Mouse (Mus musculus): Measurements from ENCODE around the gene Mdh1. TPM values are rescaled to one million over a fixed set of nuclear protein-coding genes. Genes with fewer than 3 reads are reported as not detected.

Gene Mdh1
- total and polyA plus RNA-seq, 3 experiments = 174 to 329 (median 175) TPM

DNA sequence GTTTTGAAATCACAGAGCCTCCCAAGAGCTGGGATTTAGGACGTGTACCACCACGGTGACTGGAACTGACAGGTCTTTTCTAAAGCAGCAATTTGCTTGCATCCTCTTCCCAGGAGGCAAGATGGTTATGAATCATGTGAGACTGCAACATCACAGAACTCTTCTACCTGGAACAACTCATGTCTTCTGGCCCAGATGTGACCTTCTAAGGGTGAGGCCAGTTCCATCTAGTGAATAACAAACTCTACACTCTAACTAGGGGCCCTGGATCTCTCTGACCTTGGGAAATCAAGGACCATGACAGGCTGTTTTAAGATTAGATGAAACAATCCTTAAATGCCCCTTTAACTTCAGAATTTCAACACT, 2.1 kb downstream of the Mdh1 start:
- Histone ChIP-seq H3K36me3 (ENCODE audit: control insufficient read depth in 1 of 2, insufficient read depth in 2 of 2, low read length in 2 of 2) (peaks cover 0 to 38% of the 10 kb centered on the region in 2 experiments; a peak in 2 of 4 replicates), H3K9ac (ENCODE audit: control insufficient read depth, low read depth, low read length, poor library complexity, severe bottlenecking) (no peak overlapping the region), H3K4me1 (ENCODE audit: control insufficient read depth in 1 of 2, insufficient read depth in 2 of 2, low read length in 2 of 2) (peaks cover 9 to 25% of the 10 kb centered on the region in 2 experiments), H3K79me2 (ENCODE audit: control insufficient read depth, insufficient read depth, low read length, poor library complexity) (peaks cover 9% of the 10 kb centered on the region), H3K27ac (ENCODE audit: control insufficient read depth, low read depth, low read length) (no peak overlapping the region), H3K9me3 (replicated peaks; ENCODE audit: insufficient read depth, low read length) (no peaks in the 10 kb centered on the region), H3K27me3 (ENCODE audit: control insufficient read depth in 1 of 2, insufficient read depth in 2 of 2, low read length in 2 of 2) (no peaks in the 10 kb centered on the region), H3K4me3 (ENCODE audit: control insufficient read depth in 1 of 2, insufficient read depth in 1 of 2, low read depth in 2 of 2, low read length in 2 of 2) (no peak overlapping the region)
- TF ChIP-seq ZNF384 (IDR thresholded peaks at IDR 0.05; ENCODE audit: low read depth, low read length) (0 out of 2 replicates have a peak, but pooled peaks have one; percentile 29), TCF12 (IDR thresholded peaks at IDR 0.05; ENCODE audit: low read depth, low read length) (no peak)
- DNase-seq (ENCODE audit: low read depth, low spot score) = peak; percentile 28

DNA sequence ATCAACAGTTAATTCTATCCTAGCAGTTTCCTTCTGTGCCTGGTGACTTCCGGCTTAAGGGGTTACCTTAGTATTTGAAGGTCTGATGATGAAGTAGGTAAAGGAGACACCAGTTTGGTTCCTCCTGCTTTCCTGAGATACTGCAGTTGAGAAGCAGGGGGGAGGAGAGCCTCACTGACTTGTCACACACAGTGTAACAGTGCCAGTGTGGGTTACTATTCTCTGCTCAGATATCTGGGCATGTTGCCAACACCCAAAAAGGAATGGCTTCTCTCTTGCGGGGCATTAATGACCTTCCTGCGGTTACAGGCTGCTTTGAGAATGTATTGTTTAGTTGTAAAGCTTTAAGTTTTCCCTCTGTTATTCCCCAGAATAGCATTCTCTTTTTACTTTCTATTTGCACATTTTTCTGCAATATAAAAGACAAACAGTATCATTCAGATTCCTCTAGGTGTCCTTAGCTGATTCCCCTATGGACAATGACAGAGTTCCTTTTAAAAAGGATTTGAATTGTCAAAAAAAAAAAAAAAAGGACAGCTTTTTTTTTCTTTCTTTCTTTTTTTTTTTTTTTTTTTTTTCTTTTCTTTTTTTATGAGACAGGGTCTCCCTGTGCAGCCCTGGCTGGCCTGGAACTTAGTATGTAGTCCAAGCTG, 2.6 kb downstream of the Mdh1 start:
- Histone ChIP-seq H3K4me1 (ENCODE audit: control insufficient read depth in 1 of 2, insufficient read depth in 2 of 2, low read length in 2 of 2) (peaks cover 9 to 25% of the 10 kb centered on the region in 2 experiments), H3K9me3 (replicated peaks; ENCODE audit: insufficient read depth, low read length) (no peaks in the 10 kb centered on the region), H3K79me2 (ENCODE audit: control insufficient read depth, insufficient read depth, low read length, poor library complexity) (peaks cover 9% of the 10 kb centered on the region), H3K4me3 (ENCODE audit: control insufficient read depth in 1 of 2, insufficient read depth in 1 of 2, low read depth in 2 of 2, low read length in 2 of 2) (peak overlapping the region; percentile 19 to 44), H3K36me3 (ENCODE audit: control insufficient read depth in 1 of 2, insufficient read depth in 2 of 2, low read length in 2 of 2) (peaks cover 0 to 38% of the 10 kb centered on the region in 2 experiments; a peak in 2 of 4 replicates), H3K27me3 (ENCODE audit: control insufficient read depth in 1 of 2, insufficient read depth in 2 of 2, low read length in 2 of 2) (no peaks in the 10 kb centered on the region), H3K27ac (ENCODE audit: control insufficient read depth, low read depth, low read length) (peak overlapping the region; percentile 62), H3K9ac (ENCODE audit: control insufficient read depth, low read depth, low read length, poor library complexity, severe bottlenecking) (peak overlapping the region; percentile 43)
- peak; percentile 90 for DNase-seq (ENCODE audit: low read depth, low spot score)
- TF ChIP-seq MXI1 (IDR thresholded peaks at IDR 0.05; ENCODE audit: low read depth, low read length) = no peak
- no peak for TF ChIP-seq E2F4 (IDR thresholded peaks at IDR 0.05; ENCODE audit: borderline replicate concordance, low read depth, low read length)
- no peak for TF ChIP-seq TCF12 (IDR thresholded peaks at IDR 0.05; ENCODE audit: low read depth, low read length)
- TF ChIP-seq UBTF (IDR thresholded peaks at IDR 0.05; ENCODE audit: borderline replicate concordance, insufficient read depth, low read depth, low read length) = no peak
- no peak for TF ChIP-seq MAZ (IDR thresholded peaks at IDR 0.05; ENCODE audit: low read depth, low read length)
- TF ChIP-seq MEF2A (IDR thresholded peaks at IDR 0.05; ENCODE audit: extremely low read depth, insufficient replicate concordance, low read depth, low read length, poor library complexity, severe bottlenecking) = no peak
- no peak for TF ChIP-seq BHLHE40 (IDR thresholded peaks at IDR 0.05; ENCODE audit: borderline replicate concordance, low read depth, low read length)
- no peak for TF ChIP-seq TBP (IDR thresholded peaks at IDR 0.05; ENCODE audit: low read depth, low read length)
- TF ChIP-seq CTCF (IDR thresholded peaks at IDR 0.05 in 2 of 3, conservative IDR thresholded peaks at IDR 0.05 in 1 of 3; ENCODE audit: control insufficient read depth in 1 of 3, insufficient read depth in 1 of 3, low read depth in 2 of 3, low read length in 3 of 3, poor library complexity in 1 of 3, severe bottlenecking in 1 of 3) = no peak
- no peak for TF ChIP-seq POLR2AphosphoS2 (IDR thresholded peaks at IDR 0.05; ENCODE audit: low read length)
- TF ChIP-seq SIN3A (IDR thresholded peaks at IDR 0.05; ENCODE audit: low read length) = no peak
- TF ChIP-seq MAFK (IDR thresholded peaks at IDR 0.05; ENCODE audit: borderline replicate concordance, low read depth, low read length) = no peak
- no peak for TF ChIP-seq KAT2A (conservative IDR thresholded peaks at IDR 0.05; ENCODE audit: low read depth, low read length)
- TF ChIP-seq JUND (IDR thresholded peaks at IDR 0.05; ENCODE audit: low read depth, low read length) = no peak
- TF ChIP-seq GABPA (IDR thresholded peaks at IDR 0.05; ENCODE audit: low read depth, low read length) = no peak
- peak; percentile 66; the same call in 1 of the 2 replicates for TF ChIP-seq ETS1 (IDR thresholded peaks at IDR 0.05; ENCODE audit: low read depth, low read length)
- TF ChIP-seq ELF1 (IDR thresholded peaks at IDR 0.05; ENCODE audit: low read depth, low read length) = no peak; the same call in 1 of the 2 replicates
- no peak for TF ChIP-seq MYB (IDR thresholded peaks at IDR 0.05; ENCODE audit: low read depth, low read length)
- no peak for TF ChIP-seq POLR2A (IDR thresholded peaks at IDR 0.05; ENCODE audit: control insufficient read depth in 1 of 2, insufficient read depth in 1 of 2, low read depth in 1 of 2, low read length in 2 of 2, poor library complexity in 1 of 2)
- no peak for TF ChIP-seq ZC3H11A (IDR thresholded peaks at IDR 0.05; ENCODE audit: low read depth, low read length)
- peak; percentile 57 for TF ChIP-seq GATA1 (IDR thresholded peaks at IDR 0.05; ENCODE audit: low read depth, low read length)
- no peak for TF ChIP-seq MYC (IDR thresholded peaks at IDR 0.05; ENCODE audit: low read depth, low read length)
- no peak for TF ChIP-seq ZMIZ1 (IDR thresholded peaks at IDR 0.05; ENCODE audit: low read depth, low read length)
- TF ChIP-seq NRF1 (IDR thresholded peaks at IDR 0.05; ENCODE audit: insufficient read depth, low read depth, low read length, poor library complexity, severe bottlenecking) = no peak
- no peak for TF ChIP-seq POLR2AphosphoS5 (IDR thresholded peaks at IDR 0.05; ENCODE audit: borderline replicate concordance, low read depth, low read length)
- no peak for TF ChIP-seq ZKSCAN1 (IDR thresholded peaks at IDR 0.05; ENCODE audit: low read depth, low read length)
- peak; percentile 70 for TF ChIP-seq ZNF384 (IDR thresholded peaks at IDR 0.05; ENCODE audit: low read depth, low read length)
- TF ChIP-seq RCOR1 (IDR thresholded peaks at IDR 0.05; ENCODE audit: low read depth, low read length) = peak; percentile 76
- TF ChIP-seq HCFC1 (IDR thresholded peaks at IDR 0.05; ENCODE audit: low read depth, low read length) = peak; percentile 37; the same call in 1 of the 2 replicates
- TF ChIP-seq TAL1 (IDR thresholded peaks at IDR 0.05; ENCODE audit: low read length) = peak; percentile 30; the same call in 1 of the 2 replicates

Data from MEL (cell line).